Mouse (Mus musculus) heart, adult 2 months (tissue): ENCODE results near the gene Plekhm1.

ENCODE experiments used
- CTCF ChIP-seq: fragments of 200-600 bp; IDR thresholded peaks from 2 replicates; pipeline ENCODE4 v1.8.1; 2022; ENCODE audit warnings: antibody characterized with exemption, mild to moderate bottlenecking, moderate library complexity
- EP300 ChIP-seq: fragments of 200-500 bp; IDR thresholded peaks from 2 replicates; pipeline ENCODE4 v1.6.1; 2011; ENCODE audit warnings: low read depth, low read length, control low read depth; ENCODE audit not compliant: insufficient read depth
- POLR2A ChIP-seq: fragments of 200-500 bp; IDR thresholded peaks from 2 replicates; pipeline ENCODE4 v1.6.1; 2011; ENCODE audit warnings: mild to moderate bottlenecking, low read depth, low read length, control low read depth; ENCODE audit not compliant: insufficient read depth

- TF ChIP-seq POLR2A (no peak), CTCF (no peak), EP300 (no peak)
Measured at GRCm38 (mm10) chr11:103394025-103394424, 18.5 kb downstream of the Plekhm1 start.
